ENCODE assay signal across 32 mouse cellular contexts in genomic region chr9:85592639-85593038, GRCm38 (mm10).
DNase-seq lines count a peak whose midpoint lies in the region; ATAC-seq and TF ChIP-seq lines count a peak whose summit lies in the region.
"Had no signal": no experiment of that assay in that cellular context is flagged by ENCODE, and none has a peak within 500 bp of the region (broad histone marks: within the 10 kb centered on the region; RNA-seq: fewer than 3 reads in every experiment).

No protein-coding gene starts in this region.

- H3K4me2 ChIP-seq in heart, embryonic 11.5 days: no peak overlapping the region
- H3K4me2 ChIP-seq in liver, embryonic 11.5 days: no peak overlapping the region
- H3K4me2 ChIP-seq in liver, postnatal 0 days (ENCODE audit: low read depth, low read length): no peak overlapping the region
- H3K4me2 ChIP-seq: embryonic facial prominence, embryonic 15.5 days; forebrain, embryonic 12.5 days; hindbrain, embryonic 13.5 days; limb, embryonic 12.5 days; liver, embryonic 15.5 days; lung, embryonic 15.5 days; neural tube, embryonic 12.5 days had no signal

- no peak for DNase-seq in heart, postnatal 4 days
- DNase-seq in liver, embryonic 11.5 days (ENCODE audit: low spot score): no peak
- DNase-seq in liver (no peak), MEL-GATA-1-ER (ENCODE audit: extremely low read depth, low read depth) (peak; percentile 52)
- no peak for DNase-seq in liver, postnatal 0 days
- DNase-seq in kidney, adult 11 months: no peak
- DNase-seq in kidney, postnatal 36 days: no peak
- DNase-seq: adrenal gland, adult 2 months; adrenal gland, postnatal 36 days; cerebellum, adult 18-20 months; cerebellum, postnatal 10 days; forebrain, postnatal 0 days; kidney, postnatal 14 days; right cerebral cortex, adult 18-20 months; right cerebral cortex, postnatal 4 days; thymus, adult 2 months; thymus, postnatal 4 days had no signal

- 0 out of 2 replicates have a peak, but pooled peaks cover 8% of the 10 kb centered on the region for H3K4me1 ChIP-seq in heart, embryonic 11.5 days (ENCODE audit: control insufficient read depth, insufficient read depth, low read length)
- no peaks in the 10 kb centered on the region for H3K4me1 ChIP-seq in liver, embryonic 11.5 days (replicated peaks; ENCODE audit: control insufficient read depth, insufficient read depth, low read length)
- H3K4me1 ChIP-seq in liver, postnatal 0 days (ENCODE audit: insufficient read depth): peaks cover 2% of the 10 kb centered on the region; the same call in 1 of the 2 replicates
- H3K4me1 ChIP-seq: embryonic facial prominence, embryonic 10.5 days; embryonic facial prominence, embryonic 15.5 days; forebrain, embryonic 12.5 days; hindbrain, embryonic 13.5 days; limb, embryonic 12.5 days; liver, embryonic 15.5 days; lung, embryonic 15.5 days; neural tube, embryonic 12.5 days had no signal

- WGBS in heart, embryonic 11.5 days (ENCODE audit: insufficient replicate concordance): 31% methylated on average over 4 of the region's 4 CpGs
- 38% methylated on average over 4 of the region's 4 CpGs for WGBS in liver, embryonic 11.5 days
- 41% methylated on average over 4 of the region's 4 CpGs for WGBS in liver, postnatal 0 days (ENCODE audit: insufficient replicate concordance)

- no peak overlapping the region for H3K27ac ChIP-seq in heart, embryonic 11.5 days (ENCODE audit: low read depth, low read length)
- H3K27ac ChIP-seq in liver, embryonic 11.5 days (ENCODE audit: low read depth, low read length): no peak overlapping the region
- H3K27ac ChIP-seq in liver, postnatal 0 days (ENCODE audit: low read depth): no peak overlapping the region
- H3K27ac ChIP-seq: embryonic facial prominence, embryonic 10.5 days; embryonic facial prominence, embryonic 15.5 days; forebrain, embryonic 12.5 days; hindbrain, embryonic 13.5 days; left cerebral cortex, adult 2 months; limb, embryonic 12.5 days; liver, embryonic 15.5 days; lung, embryonic 15.5 days; neural tube, embryonic 12.5 days; stomach, postnatal 0 days had no signal

- no peak overlapping the region for H3K9ac ChIP-seq in heart, embryonic 11.5 days (ENCODE audit: low read depth, low read length)
- no peak overlapping the region for H3K9ac ChIP-seq in liver, embryonic 11.5 days (ENCODE audit: low read depth, low read length)
- H3K9ac ChIP-seq in liver, postnatal 0 days (replicated peaks): no peak overlapping the region
- H3K9ac ChIP-seq: embryonic facial prominence, embryonic 15.5 days; forebrain, embryonic 12.5 days; forebrain, postnatal 0 days; hindbrain, embryonic 13.5 days; limb, embryonic 12.5 days; liver, embryonic 15.5 days; lung, embryonic 15.5 days; neural tube, embryonic 12.5 days had no signal

- TF ChIP-seq EP300 in liver, postnatal 0 days (IDR thresholded peaks at IDR 0.05; ENCODE audit: low read depth): 0 out of 2 replicates have a peak, but pooled peaks have one; percentile 38

- no peak for TF ChIP-seq CTCF in liver, postnatal 0 days (IDR thresholded peaks at IDR 0.05; ENCODE audit: low read depth)

- no peaks in the 10 kb centered on the region for H3K9me3 ChIP-seq in heart, embryonic 11.5 days (replicated peaks; ENCODE audit: control insufficient read depth, low read length)
- no peaks in the 10 kb centered on the region for H3K9me3 ChIP-seq in liver, embryonic 11.5 days (ENCODE audit: control insufficient read depth, low read length)
- no peaks in the 10 kb centered on the region for H3K9me3 ChIP-seq in liver, postnatal 0 days (ENCODE audit: low read length)
- H3K9me3 ChIP-seq: embryonic facial prominence, embryonic 10.5 days; embryonic facial prominence, embryonic 15.5 days; forebrain, embryonic 12.5 days; hindbrain, embryonic 13.5 days; limb, embryonic 12.5 days; liver, embryonic 15.5 days; lung, embryonic 15.5 days; neural tube, embryonic 12.5 days had no signal

- peak; percentile 72 for ATAC-seq in heart, embryonic 11.5 days (replicated peaks; ENCODE audit: insufficient number of reproducible peaks, low FRiP score, low TSS enrichment)
- peak; percentile 49; the same call in 1 of the 2 replicates for ATAC-seq in liver, embryonic 11.5 days (replicated peaks; ENCODE audit: low FRiP score)
- ATAC-seq in liver, postnatal 0 days: no peak
- ATAC-seq: activated CD4-positive, CD25-positive, alpha-beta regulatory T cell, adult 4 months; CD4-positive, CD25-positive, alpha-beta regulatory T cell, adult 4 months; forebrain, postnatal 0 days; intestine, embryonic 16.5 days; midbrain, embryonic 16.5 days had no signal

- no peaks in the 10 kb centered on the region for H3K36me3 ChIP-seq in heart, embryonic 11.5 days (ENCODE audit: control insufficient read depth, insufficient read depth, low read length)
- H3K36me3 ChIP-seq in liver, embryonic 11.5 days (ENCODE audit: control insufficient read depth, insufficient read depth, low read length): no peaks in the 10 kb centered on the region
- H3K36me3 ChIP-seq in liver, postnatal 0 days (replicated peaks; ENCODE audit: insufficient read depth, low read length): no peaks in the 10 kb centered on the region
- H3K36me3 ChIP-seq: embryonic facial prominence, embryonic 10.5 days; embryonic facial prominence, embryonic 15.5 days; forebrain, embryonic 12.5 days; hindbrain, embryonic 13.5 days; limb, embryonic 12.5 days; liver, embryonic 15.5 days; lung, embryonic 15.5 days; neural tube, embryonic 12.5 days had no signal

- H3K27me3 ChIP-seq in heart, embryonic 11.5 days (ENCODE audit: control insufficient read depth, insufficient read depth, low read length): no peaks in the 10 kb centered on the region
- no peaks in the 10 kb centered on the region for H3K27me3 ChIP-seq in liver, embryonic 11.5 days (replicated peaks; ENCODE audit: control insufficient read depth, insufficient read depth, low read length)
- no peaks in the 10 kb centered on the region for H3K27me3 ChIP-seq in liver, postnatal 0 days (ENCODE audit: insufficient read depth, low read length)
- H3K27me3 ChIP-seq: embryonic facial prominence, embryonic 15.5 days; forebrain, embryonic 12.5 days; hindbrain, embryonic 13.5 days; limb, embryonic 12.5 days; liver, embryonic 15.5 days; lung, embryonic 15.5 days; neural tube, embryonic 12.5 days had no signal

- H3K4me3 ChIP-seq in heart, embryonic 11.5 days (ENCODE audit: low read depth, low read length): no peak overlapping the region
- no peak overlapping the region for H3K4me3 ChIP-seq in liver, embryonic 11.5 days (ENCODE audit: low read depth, low read length)
- H3K4me3 ChIP-seq in liver, postnatal 0 days (ENCODE audit: low read depth, low read length): no peak overlapping the region
- H3K4me3 ChIP-seq: embryonic facial prominence, embryonic 10.5 days; embryonic facial prominence, embryonic 15.5 days; forebrain, embryonic 12.5 days; hindbrain, embryonic 13.5 days; left cerebral cortex, adult 2 months; limb, embryonic 12.5 days; liver, embryonic 15.5 days; lung, embryonic 15.5 days; neural tube, embryonic 12.5 days had no signal
